Mouse (Mus musculus): ENCODE measurements around the gene Sox2. TPM values are rescaled to one million over a fixed set of nuclear protein-coding genes. Genes with fewer than 3 reads are reported as not detected.

Sox2 gene
- polyA plus RNA-seq, 1 experiment from 2014 or later: 0.34 TPM

DNA sequence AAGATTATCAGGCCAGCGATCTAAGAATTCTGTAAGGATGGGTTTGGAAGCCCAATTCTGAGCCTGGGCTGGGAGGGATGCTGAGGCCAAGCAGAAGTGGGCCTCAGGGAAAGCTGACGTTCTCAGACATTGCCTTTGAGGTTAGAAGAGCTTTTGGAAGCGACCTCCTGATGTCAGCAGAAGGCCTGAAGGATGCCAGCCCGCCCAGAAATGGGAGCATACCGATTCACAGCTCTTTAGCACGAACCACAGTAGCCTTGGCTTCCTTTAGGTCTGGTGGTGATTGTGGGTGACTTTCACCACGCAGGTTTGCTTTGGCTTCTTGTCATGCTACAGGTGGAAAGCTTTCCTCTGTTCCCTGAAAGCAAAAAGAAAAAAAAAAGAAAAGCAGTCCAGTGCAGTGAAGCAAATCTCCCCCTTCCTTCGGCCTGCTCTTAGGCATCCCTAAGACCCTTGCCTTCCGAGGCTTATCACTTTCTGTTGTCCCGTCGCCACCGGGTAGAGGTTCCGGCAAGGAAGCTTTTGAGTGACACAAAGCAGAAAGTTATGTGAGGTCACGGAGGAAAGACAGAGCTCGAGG is 6.6 kb upstream of the Sox2 start:
- Histone ChIP-seq H3K27ac (ENCODE audit: poor library complexity, severe bottlenecking) (no peak overlapping the region), H3K4me2 (no peak overlapping the region), H3K9ac (no peak overlapping the region), H3K4me3 (no peak overlapping the region), H3K27me3 (replicated peaks) (peaks cover 83% of the 10 kb centered on the region), H3K9me3 (replicated peaks) (no peaks in the 10 kb centered on the region), H3K4me1 (replicated peaks) (peaks cover 16% of the 10 kb centered on the region), H3K36me3 (no peaks in the 10 kb centered on the region)
- 2% methylated on average over 15 of the region's 15 CpGs for WGBS
- ATAC-seq (ENCODE audit: insufficient number of reproducible peaks, low FRiP score): no peak

DNA sequence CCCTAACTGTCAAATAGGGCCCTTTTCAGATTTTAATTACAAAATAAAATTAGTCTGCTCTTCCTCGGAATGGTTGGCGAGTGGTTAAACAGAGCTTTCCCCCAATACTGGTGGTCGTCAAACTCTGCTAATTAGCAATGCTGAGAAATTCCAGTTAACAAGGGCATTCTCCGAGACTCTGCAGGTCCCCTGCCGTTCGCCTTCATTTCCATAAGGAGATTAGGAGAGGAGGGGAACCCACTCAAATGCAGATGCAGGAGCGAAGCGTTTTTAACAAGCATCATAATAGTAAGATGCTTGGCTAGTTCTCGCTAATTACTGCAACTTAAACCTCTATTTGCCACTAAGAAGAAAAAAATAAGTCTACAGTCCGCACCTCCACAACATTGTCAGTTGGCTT is 4.0 kb upstream of the Sox2 start:
- Histone ChIP-seq H3K36me3 (no peaks in the 10 kb centered on the region), H3K27ac (ENCODE audit: poor library complexity, severe bottlenecking) (no peak overlapping the region), H3K27me3 (replicated peaks) (peaks cover 85% of the 10 kb centered on the region), H3K9me3 (replicated peaks) (no peaks in the 10 kb centered on the region), H3K4me3 (no peak overlapping the region), H3K4me2 (no peak overlapping the region), H3K4me1 (replicated peaks) (peaks cover 34% of the 10 kb centered on the region), H3K9ac (no peak overlapping the region)
- WGBS: under 1% methylated on average over 10 of the region's 10 CpGs
- ATAC-seq (ENCODE audit: insufficient number of reproducible peaks, low FRiP score): no peak

DNA sequence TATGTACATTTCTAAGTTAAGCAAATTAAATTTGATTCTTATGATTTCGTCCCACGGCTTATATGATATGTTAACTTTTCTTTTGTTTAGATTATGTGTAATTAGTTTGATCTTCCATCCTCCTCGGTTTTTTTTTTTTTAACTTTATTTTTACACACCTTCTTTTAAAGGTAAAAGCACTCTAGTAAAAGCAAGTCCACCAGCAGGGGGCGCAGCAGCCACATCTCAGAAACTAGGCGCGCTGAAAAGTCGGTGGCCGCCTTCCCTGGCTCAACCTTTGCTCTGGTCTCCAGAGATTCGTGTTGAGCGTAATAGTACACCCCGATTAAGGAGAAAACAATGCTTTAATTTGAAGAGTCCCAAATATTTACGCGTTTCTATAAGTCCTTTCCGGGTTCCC is 2.5 kb upstream of the Sox2 start:
- no peak overlapping the region for H3K9ac ChIP-seq
- no peak overlapping the region for H3K4me2 ChIP-seq
- under 1% methylated on average over 14 of the region's 14 CpGs for WGBS
- H3K4me3 ChIP-seq: no peak overlapping the region
- no peak for ATAC-seq (ENCODE audit: insufficient number of reproducible peaks, low FRiP score)
- no peak overlapping the region for H3K27ac ChIP-seq (ENCODE audit: poor library complexity, severe bottlenecking)
- H3K9me3 ChIP-seq (replicated peaks): no peaks in the 10 kb centered on the region
- H3K27me3 ChIP-seq (replicated peaks): peaks cover 80% of the 10 kb centered on the region
- peaks cover 26% of the 10 kb centered on the region for H3K4me1 ChIP-seq (replicated peaks)
- no peaks in the 10 kb centered on the region for H3K36me3 ChIP-seq

DNA sequence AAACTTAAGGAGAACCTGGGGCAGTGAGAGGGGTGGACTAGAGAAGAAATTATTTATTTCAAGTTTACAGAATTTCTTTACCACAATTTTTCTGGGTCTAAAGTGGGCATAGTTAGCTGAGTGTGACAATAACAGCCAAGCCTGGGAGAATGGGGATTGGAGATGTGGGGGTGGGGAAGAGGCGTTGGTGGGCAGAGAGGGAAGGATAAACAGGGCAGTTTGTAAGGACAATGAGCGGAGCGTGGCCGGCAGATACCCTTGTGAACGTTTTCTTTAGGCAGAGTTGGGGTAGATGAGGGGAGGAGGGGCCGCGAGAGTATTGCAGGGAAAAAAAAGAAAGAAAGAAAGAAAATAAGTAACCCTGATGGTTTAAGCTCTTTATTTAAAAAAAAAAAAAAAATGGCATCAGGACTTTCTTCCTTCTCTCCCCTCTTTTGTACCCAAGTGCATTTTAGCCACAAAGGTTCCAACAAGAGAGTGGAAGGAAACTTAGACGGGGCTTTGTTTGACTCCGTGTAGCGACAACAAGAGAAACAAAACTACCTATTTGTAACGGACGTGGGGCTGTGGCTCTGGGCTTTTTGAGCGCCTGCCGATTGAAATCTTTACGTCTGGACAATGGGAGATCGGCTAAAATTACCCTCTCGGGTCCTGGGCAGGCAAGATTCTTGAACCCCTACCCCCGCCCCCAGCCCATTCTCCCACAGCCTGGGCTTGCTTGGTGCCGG is 1.9 kb upstream of the Sox2 start:
- Histone ChIP-seq H3K4me1 (replicated peaks) (peaks cover 25% of the 10 kb centered on the region), H3K4me2 (peak overlapping the region; percentile 90), H3K4me3 (peak overlapping the region; percentile 54), H3K36me3 (no peaks in the 10 kb centered on the region), H3K9me3 (replicated peaks) (no peaks in the 10 kb centered on the region), H3K9ac (no peak overlapping the region), H3K27me3 (replicated peaks) (peaks cover 76% of the 10 kb centered on the region), H3K27ac (ENCODE audit: poor library complexity, severe bottlenecking) (no peak overlapping the region)
- no peak for ATAC-seq (ENCODE audit: insufficient number of reproducible peaks, low FRiP score)
- WGBS: 5% methylated on average over 19 of the region's 19 CpGs

DNA sequence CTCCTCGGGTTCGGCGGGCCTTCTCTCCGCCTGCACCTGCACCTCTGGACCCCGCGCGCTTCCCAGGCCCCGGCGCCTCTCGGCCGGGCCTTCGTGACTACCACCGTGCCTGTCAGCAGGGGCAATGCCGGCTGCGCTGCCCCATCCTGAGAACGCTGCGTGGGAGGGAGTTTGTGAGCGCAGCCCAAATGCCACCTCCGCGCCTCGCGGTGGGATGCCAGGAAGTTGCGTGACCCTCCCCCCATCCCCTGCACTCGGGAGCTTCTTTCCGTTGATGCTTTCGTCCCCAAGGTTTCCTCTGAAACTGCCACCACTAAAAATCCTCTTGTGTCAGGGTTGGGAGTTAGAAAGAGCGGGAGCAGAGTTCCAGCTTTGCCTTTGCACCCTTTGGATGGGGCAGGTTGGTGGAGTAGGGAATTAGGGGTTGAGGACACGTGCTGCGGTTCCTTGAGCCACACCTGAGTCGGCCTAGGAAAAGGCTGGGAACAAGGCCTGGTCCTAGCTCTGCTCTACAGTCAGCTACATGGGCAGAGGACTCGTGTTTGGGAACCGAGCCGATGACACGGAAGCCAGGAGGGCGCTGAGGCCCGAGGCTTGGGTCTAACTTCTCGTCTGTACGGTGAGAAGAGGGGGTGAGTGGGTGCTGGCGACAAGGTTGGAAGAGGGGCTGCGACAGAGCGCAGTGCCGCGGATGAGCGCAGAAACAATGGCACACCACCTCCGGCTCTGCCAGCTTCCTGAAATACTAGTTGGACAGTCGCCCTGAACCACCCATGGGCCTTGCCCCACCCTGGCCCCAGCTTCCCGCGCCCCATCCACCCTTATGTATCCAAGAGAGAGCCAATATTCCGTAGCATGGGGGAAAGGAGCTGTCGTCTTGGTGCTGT is 1.1 kb upstream of the Sox2 start:
- H3K4me2 ChIP-seq: peak overlapping the region; percentile 90
- peaks cover 25% of the 10 kb centered on the region for H3K4me1 ChIP-seq (replicated peaks)
- H3K9me3 ChIP-seq (replicated peaks): no peaks in the 10 kb centered on the region
- H3K27ac ChIP-seq (ENCODE audit: poor library complexity, severe bottlenecking): no peak overlapping the region
- peak; percentile 38 for ATAC-seq (ENCODE audit: insufficient number of reproducible peaks, low FRiP score)
- H3K9ac ChIP-seq: no peak overlapping the region
- peak overlapping the region; percentile 54 for H3K4me3 ChIP-seq
- 1% methylated on average over 50 of the region's 50 CpGs for WGBS
- no peaks in the 10 kb centered on the region for H3K36me3 ChIP-seq
- peaks cover 74% of the 10 kb centered on the region for H3K27me3 ChIP-seq (replicated peaks)

DNA sequence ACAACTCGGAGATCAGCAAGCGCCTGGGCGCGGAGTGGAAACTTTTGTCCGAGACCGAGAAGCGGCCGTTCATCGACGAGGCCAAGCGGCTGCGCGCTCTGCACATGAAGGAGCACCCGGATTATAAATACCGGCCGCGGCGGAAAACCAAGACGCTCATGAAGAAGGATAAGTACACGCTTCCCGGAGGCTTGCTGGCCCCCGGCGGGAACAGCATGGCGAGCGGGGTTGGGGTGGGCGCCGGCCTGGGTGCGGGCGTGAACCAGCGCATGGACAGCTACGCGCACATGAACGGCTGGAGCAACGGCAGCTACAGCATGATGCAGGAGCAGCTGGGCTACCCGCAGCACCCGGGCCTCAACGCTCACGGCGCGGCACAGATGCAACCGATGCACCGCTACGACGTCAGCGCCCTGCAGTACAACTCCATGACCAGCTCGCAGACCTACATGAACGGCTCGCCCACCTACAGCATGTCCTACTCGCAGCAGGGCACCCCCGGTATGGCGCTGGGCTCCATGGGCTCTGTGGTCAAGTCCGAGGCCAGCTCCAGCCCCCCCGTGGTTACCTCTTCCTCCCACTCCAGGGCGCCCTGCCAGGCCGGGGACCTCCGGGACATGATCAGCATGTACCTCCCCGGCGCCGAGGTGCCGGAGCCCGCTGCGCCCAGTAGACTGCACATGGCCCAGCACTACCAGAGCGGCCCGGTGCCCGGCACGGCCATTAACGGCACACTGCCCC is 586 bp downstream of the Sox2 start:
- Histone ChIP-seq H3K9me3 (replicated peaks) (no peaks in the 10 kb centered on the region), H3K36me3 (no peaks in the 10 kb centered on the region), H3K4me2 (peak overlapping the region; percentile 90), H3K27ac (ENCODE audit: poor library complexity, severe bottlenecking) (no peak overlapping the region), H3K4me1 (replicated peaks) (peaks cover 25% of the 10 kb centered on the region), H3K27me3 (replicated peaks) (peaks cover 72% of the 10 kb centered on the region), H3K9ac (peak overlapping the region; percentile 65; the same call in 1 of the 2 replicates), H3K4me3 (peak overlapping the region; percentile 54)
- peak; percentile 55; the same call in 1 of the 2 replicates for ATAC-seq (ENCODE audit: insufficient number of reproducible peaks, low FRiP score)
- under 1% methylated on average over 67 of the region's 67 CpGs for WGBS

DNA sequence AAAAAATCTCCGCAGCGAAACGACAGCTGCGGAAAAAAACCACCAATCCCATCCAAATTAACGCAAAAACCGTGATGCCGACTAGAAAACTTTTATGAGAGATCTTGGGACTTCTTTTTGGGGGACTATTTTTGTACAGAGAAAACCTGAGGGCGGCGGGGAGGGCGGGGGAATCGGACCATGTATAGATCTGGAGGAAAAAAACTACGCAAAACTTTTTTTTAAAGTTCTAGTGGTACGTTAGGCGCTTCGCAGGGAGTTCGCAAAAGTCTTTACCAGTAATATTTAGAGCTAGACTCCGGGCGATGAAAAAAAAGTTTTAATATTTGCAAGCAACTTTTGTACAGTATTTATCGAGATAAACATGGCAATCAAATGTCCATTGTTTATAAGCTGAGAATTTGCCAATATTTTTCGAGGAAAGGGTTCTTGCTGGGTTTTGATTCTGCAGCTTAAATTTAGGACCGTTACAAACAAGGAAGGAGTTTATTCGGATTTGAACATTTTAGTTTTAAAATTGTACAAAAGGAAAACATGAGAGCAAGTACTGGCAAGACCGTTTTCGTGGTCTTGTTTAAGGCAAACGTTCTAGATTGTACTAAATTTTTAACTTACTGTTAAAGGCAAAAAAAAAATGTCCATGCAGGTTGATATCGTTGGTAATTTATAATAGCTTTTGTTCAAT is 1.4 kb downstream of the Sox2 start:
- WGBS: 2% methylated on average over 26 of the region's 26 CpGs
- Histone ChIP-seq H3K4me2 (peak overlapping the region; percentile 90; the same call in 1 of the 2 replicates), H3K4me1 (replicated peaks) (peaks cover 25% of the 10 kb centered on the region), H3K36me3 (no peaks in the 10 kb centered on the region), H3K9ac (no peak overlapping the region), H3K27ac (ENCODE audit: poor library complexity, severe bottlenecking) (no peak overlapping the region), H3K4me3 (no peak overlapping the region), H3K27me3 (replicated peaks) (peaks cover 72% of the 10 kb centered on the region), H3K9me3 (replicated peaks) (no peaks in the 10 kb centered on the region)
- no peak for ATAC-seq (ENCODE audit: insufficient number of reproducible peaks, low FRiP score)

DNA sequence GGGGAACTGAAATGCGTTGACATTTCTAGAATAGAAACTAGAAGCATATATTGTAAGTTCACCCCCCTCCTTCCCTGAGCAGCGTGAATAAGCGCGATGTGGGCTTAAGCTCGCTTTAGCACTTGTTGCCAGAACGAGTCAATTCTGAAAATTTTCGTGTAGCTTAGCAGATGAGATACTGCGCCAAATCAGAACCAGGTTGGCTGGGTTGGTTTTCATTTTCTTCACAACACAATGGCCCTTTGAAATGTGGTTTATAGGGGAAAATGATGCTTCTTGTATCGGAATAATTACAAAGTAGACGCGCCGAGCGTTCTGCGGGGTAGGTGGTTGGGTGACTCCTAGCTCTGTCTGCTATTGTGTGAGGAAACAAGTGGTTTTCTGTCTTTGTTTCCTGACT is 2.4 kb downstream of the Sox2 start:
- Histone ChIP-seq H3K4me2 (no peak overlapping the region), H3K27me3 (replicated peaks) (peaks cover 74% of the 10 kb centered on the region), H3K4me1 (replicated peaks) (peaks cover 25% of the 10 kb centered on the region), H3K9ac (no peak overlapping the region), H3K9me3 (replicated peaks) (no peaks in the 10 kb centered on the region), H3K27ac (ENCODE audit: poor library complexity, severe bottlenecking) (no peak overlapping the region), H3K4me3 (no peak overlapping the region), H3K36me3 (no peaks in the 10 kb centered on the region)
- WGBS: under 1% methylated on average over 14 of the region's 14 CpGs
- no peak for ATAC-seq (ENCODE audit: insufficient number of reproducible peaks, low FRiP score)

DNA sequence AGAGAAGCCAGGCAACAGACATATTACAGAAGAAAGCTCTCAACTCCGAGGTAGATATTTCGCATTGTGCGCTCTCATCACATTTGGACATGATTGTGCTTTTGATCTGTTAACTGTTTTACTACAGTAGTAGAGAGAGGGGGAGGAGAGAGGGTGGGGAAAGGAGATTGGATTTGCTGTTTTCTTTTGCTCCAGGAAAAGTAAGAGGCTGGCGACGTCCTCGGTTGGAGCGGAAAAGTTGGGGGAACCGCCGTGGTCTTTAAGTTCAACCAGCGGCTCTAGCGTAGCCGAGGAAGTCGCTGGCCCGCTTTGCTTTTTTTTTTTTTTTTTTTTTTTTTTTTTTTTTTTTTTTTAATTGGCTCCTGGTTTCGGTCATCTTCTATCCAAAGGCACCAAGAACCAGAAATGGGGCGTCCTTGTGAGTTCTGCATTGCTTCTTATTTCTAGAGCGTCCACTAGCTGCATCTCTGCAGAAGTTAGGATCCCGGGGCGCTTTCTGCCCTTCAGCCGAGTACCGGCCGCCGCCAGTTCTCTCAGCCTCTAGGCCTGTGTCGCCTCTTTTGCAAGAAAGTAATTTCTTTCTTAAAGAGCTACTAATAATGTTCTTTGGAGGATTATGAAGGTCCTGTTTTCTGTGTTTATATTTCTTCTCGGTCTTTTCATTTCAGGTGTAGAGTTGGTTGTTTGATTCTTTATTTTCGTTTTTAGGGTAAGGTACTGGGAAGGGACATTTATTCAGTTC is 3.2 kb downstream of the Sox2 start:
- H3K36me3 ChIP-seq: no peaks in the 10 kb centered on the region
- no peaks in the 10 kb centered on the region for H3K9me3 ChIP-seq (replicated peaks)
- WGBS: 1% methylated on average over 26 of the region's 26 CpGs
- no peak for ATAC-seq (ENCODE audit: insufficient number of reproducible peaks, low FRiP score)
- H3K27ac ChIP-seq (ENCODE audit: poor library complexity, severe bottlenecking): no peak overlapping the region
- H3K27me3 ChIP-seq (replicated peaks): peaks cover 77% of the 10 kb centered on the region
- H3K4me2 ChIP-seq: no peak overlapping the region
- peaks cover 25% of the 10 kb centered on the region for H3K4me1 ChIP-seq (replicated peaks)
- no peak overlapping the region for H3K9ac ChIP-seq
- no peak overlapping the region for H3K4me3 ChIP-seq

DNA sequence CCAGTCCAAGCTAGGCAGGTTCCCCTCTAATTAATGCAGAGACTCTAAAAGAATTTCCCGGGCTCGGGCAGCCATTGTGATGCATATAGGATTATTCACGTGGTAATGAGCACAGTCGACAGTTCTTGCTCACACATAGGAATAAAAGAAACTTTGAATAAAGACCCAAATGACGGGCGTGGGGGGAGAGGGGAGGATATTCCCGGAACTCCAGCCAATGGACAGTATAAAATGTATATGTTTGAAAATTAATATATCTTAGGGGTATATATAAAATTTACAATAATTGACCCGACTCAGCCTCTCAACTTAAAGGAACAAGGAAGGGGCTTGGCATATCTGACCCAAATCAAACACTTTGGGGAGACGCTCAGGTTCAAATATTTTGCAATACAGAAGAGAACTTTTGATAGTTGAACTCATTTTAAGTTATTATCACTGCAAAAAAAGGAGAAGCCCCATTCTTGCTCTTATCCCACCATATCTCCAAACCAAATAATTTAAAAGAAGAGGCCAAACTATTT is 3.8 kb downstream of the Sox2 start:
- Histone ChIP-seq H3K4me2 (no peak overlapping the region), H3K27ac (ENCODE audit: poor library complexity, severe bottlenecking) (no peak overlapping the region), H3K9ac (no peak overlapping the region), H3K27me3 (replicated peaks) (peaks cover 77% of the 10 kb centered on the region), H3K4me1 (replicated peaks) (peaks cover 19% of the 10 kb centered on the region), H3K4me3 (no peak overlapping the region), H3K9me3 (replicated peaks) (no peaks in the 10 kb centered on the region), H3K36me3 (no peaks in the 10 kb centered on the region)
- no peak for ATAC-seq (ENCODE audit: insufficient number of reproducible peaks, low FRiP score)
- 2% methylated on average over 9 of the region's 9 CpGs for WGBS
